Mouse (Mus musculus) heart, embryonic 15.5 days (tissue): ENCODE data around the gene Faiml. TPM values are rescaled to one million over a fixed set of nuclear protein-coding genes. Genes with fewer than 3 reads are reported as not detected.

Experiments used
- ATAC-seq: fragments of 200-750 bp; cut with Nextera tagmentation; replicated peaks from 2 replicates; pipeline ENCODE4 v1.8.0; 2017; ENCODE audit warnings: low read depth, moderate TSS enrichment; ENCODE audit not compliant: insufficient number of reproducible peaks, insufficient read depth, low FRiP score
- H3K27ac ChIP-seq: fragments of 300-500 bp; sonication (generic); 2 replicates; pipeline ENCODE4 v1.5.1; 2015; ENCODE audit warnings: mild to moderate bottlenecking, inconsistent platforms
- H3K27me3 ChIP-seq: fragments of 300-500 bp; sonication (generic); 2 replicates; pipeline ENCODE4 v1.6.1; 2015; ENCODE audit warnings: inconsistent platforms
- H3K36me3 ChIP-seq: fragments of 300-500 bp; sonication (generic); 2 replicates; pipeline ENCODE4 v1.6.1; 2015; ENCODE audit warnings: mild to moderate bottlenecking, inconsistent platforms
- H3K4me1 ChIP-seq: fragments of 300-500 bp; sonication (generic); replicated peaks from 2 replicates; pipeline ENCODE4 v1.6.1; 2015; ENCODE audit warnings: inconsistent platforms
- H3K4me2 ChIP-seq: fragments of 300-500 bp; sonication (generic); 2 replicates; pipeline ENCODE4 v1.6.1; 2015; ENCODE audit warnings: inconsistent platforms, mild to moderate bottlenecking, moderate library complexity
- H3K4me3 ChIP-seq: fragments of 300-500 bp; sonication (generic); 2 replicates; pipeline ENCODE4 v1.5.1; 2015; ENCODE audit warnings: mild to moderate bottlenecking, inconsistent platforms
- H3K9ac ChIP-seq: fragments of 300-500 bp; sonication (generic); 2 replicates; pipeline ENCODE4 v1.6.1; 2015; ENCODE audit warnings: mild to moderate bottlenecking, inconsistent platforms
- H3K9me3 ChIP-seq: fragments of 300-500 bp; sonication (generic); replicated peaks from 2 replicates; pipeline ENCODE4 v1.6.1; 2016; ENCODE audit warnings: inconsistent platforms
- WGBS: fragments of 180-500 bp; shearing (Covaris S2); methylation state at CpG from one replicate; pipeline ENCODE4 v1.1.7; 2015; ENCODE audit warnings: mixed read lengths; 5-methylcytosine and 5-hydroxymethylcytosine counted together
- polyA plus RNA-seq: library from polyadenylated mRNA; unstranded; fragments of >200 nt; fragmentation: Nextera tagmentation; extraction: Ambion mirVana; gene quantifications from 2 replicates; pipeline ENCODE4 v1.2.1, GENCODE M21; 2015

The Faiml gene
- polyA plus RNA-seq, result not detected in 2 replicates

GRCm38 (mm10) chr9:99237139-99237538, at the start of gene Faiml:
Gene Faiml (minus strand): TSS chr9:99237239.
- 87% methylated on average over 14 of the region's 14 CpGs for WGBS
- H3K9ac ChIP-seq, result no peak within 1 kb of the TSS
- no peak within 1 kb of the TSS for H3K4me3 ChIP-seq

GRCm38 (mm10) chr9:99258891-99259290, 21.9 kb upstream of the Faiml start:
- 76% methylated on average over 5 of the region's 5 CpGs for WGBS
- Histone ChIP-seq H3K4me2 (no peak overlapping the region), H3K27ac (no peak overlapping the region), H3K27me3 (no peaks in the 10 kb centered on the region), H3K9ac (no peak overlapping the region), H3K9me3 (no peaks in the 10 kb centered on the region), H3K4me3 (no peak overlapping the region), H3K4me1 (no peaks in the 10 kb centered on the region), H3K36me3 (peaks cover 33% of the 10 kb centered on the region)
- no peak for ATAC-seq

More at GRCm38 (mm10) chr9:99237139-99237538, at the start of gene Faiml:
- no peaks in the 10 kb centered on the region for H3K27me3 ChIP-seq
- no peak within 1 kb of the TSS for H3K4me2 ChIP-seq
- no peak for ATAC-seq
- no peak within 1 kb of the TSS for H3K27ac ChIP-seq
- no peaks in the 10 kb centered on the region for H3K36me3 ChIP-seq
- no peaks in the 10 kb centered on the region for H3K9me3 ChIP-seq
- no peaks in the 10 kb centered on the region for H3K4me1 ChIP-seq

- 74% methylated on average over 3 of the region's 3 CpGs for WGBS
- H3K4me3 ChIP-seq, result no peak overlapping the region
- H3K27ac ChIP-seq, result no peak overlapping the region
- H3K9ac ChIP-seq, result no peak overlapping the region
- H3K9me3 ChIP-seq, result no peaks in the 10 kb centered on the region
- H3K4me1 ChIP-seq, result no peaks in the 10 kb centered on the region
- ATAC-seq, result no peak
- H3K4me2 ChIP-seq, result no peak overlapping the region
- peaks cover 19% of the 10 kb centered on the region for H3K36me3 ChIP-seq
- H3K27me3 ChIP-seq, result no peaks in the 10 kb centered on the region
Measured at GRCm38 (mm10) chr9:99256821-99257220, 19.8 kb upstream of the Faiml start.

GRCm38 (mm10) chr9:99256206-99256605, 19.2 kb upstream of the Faiml start:
- Histone ChIP-seq H3K4me2 (no peak overlapping the region), H3K9ac (no peak overlapping the region), H3K4me1 (no peaks in the 10 kb centered on the region), H3K9me3 (no peaks in the 10 kb centered on the region), H3K27ac (no peak overlapping the region), H3K27me3 (no peaks in the 10 kb centered on the region), H3K36me3 (peaks cover 19% of the 10 kb centered on the region), H3K4me3 (no peak overlapping the region)
- ATAC-seq, result no peak
- WGBS, result 94% methylated on average over 1 of the region's 1 CpGs

GRCm38 (mm10) chr9:99253861-99254260, 16.8 kb upstream of the Faiml start:
- ATAC-seq, result no peak
- 91% methylated on average over 10 of the region's 10 CpGs for WGBS
- Histone ChIP-seq H3K27ac (no peak overlapping the region), H3K36me3 (peaks cover 19% of the 10 kb centered on the region), H3K9ac (no peak overlapping the region), H3K4me1 (no peaks in the 10 kb centered on the region), H3K4me3 (no peak overlapping the region), H3K27me3 (no peaks in the 10 kb centered on the region), H3K9me3 (no peaks in the 10 kb centered on the region), H3K4me2 (no peak overlapping the region)

- H3K4me2 ChIP-seq, result no peak overlapping the region
- ATAC-seq, result no peak
- WGBS, result 92% methylated on average over 4 of the region's 4 CpGs
Measured at GRCm38 (mm10) chr9:99248906-99249305, 11.9 kb upstream of the Faiml start.

GRCm38 (mm10) chr9:99248304-99248703, 11.3 kb upstream of the Faiml start:
- Histone ChIP-seq H3K4me2 (no peak overlapping the region), H3K9ac (no peak overlapping the region), H3K9me3 (no peaks in the 10 kb centered on the region), H3K27me3 (no peaks in the 10 kb centered on the region), H3K27ac (no peak overlapping the region), H3K4me3 (no peak overlapping the region), H3K36me3 (no peaks in the 10 kb centered on the region), H3K4me1 (peaks cover 8% of the 10 kb centered on the region; the same call in 1 of the 2 replicates)
- no peak for ATAC-seq
- WGBS, result 52% methylated on average over 8 of the region's 8 CpGs

More at GRCm38 (mm10) chr9:99248906-99249305, 11.9 kb upstream of the Faiml start:
- H3K27me3 ChIP-seq, result no peaks in the 10 kb centered on the region
- H3K27ac ChIP-seq, result no peak overlapping the region
- no peak overlapping the region for H3K9ac ChIP-seq
- no peaks in the 10 kb centered on the region; the same call in 1 of the 2 replicates for H3K36me3 ChIP-seq
- H3K4me1 ChIP-seq, result peaks cover 5% of the 10 kb centered on the region; the same call in 1 of the 2 replicates
- H3K4me3 ChIP-seq, result no peak overlapping the region
- H3K9me3 ChIP-seq, result no peaks in the 10 kb centered on the region

GRCm38 (mm10) chr9:99243895-99244293, 6.9 kb upstream of the Faiml start:
- Histone ChIP-seq H3K9me3 (no peaks in the 10 kb centered on the region), H3K4me3 (peak overlapping the region; percentile 94), H3K9ac (peak overlapping the region; percentile 82), H3K4me2 (peak overlapping the region; percentile 68), H3K4me1 (peaks cover 14% of the 10 kb centered on the region), H3K27me3 (no peaks in the 10 kb centered on the region), H3K36me3 (no peaks in the 10 kb centered on the region), H3K27ac (peak overlapping the region; percentile 70)
- no peak for ATAC-seq
- 4% methylated on average over 10 of the region's 10 CpGs for WGBS

- H3K27ac ChIP-seq, result peak within 1 kb of the TSS; percentile 70
- peak within 1 kb of the TSS; percentile 94 for H3K4me3 ChIP-seq
- peak; percentile 97 for ATAC-seq
- H3K27me3 ChIP-seq, result no peaks in the 10 kb centered on the region
- H3K4me1 ChIP-seq, result peaks cover 12% of the 10 kb centered on the region
- H3K9ac ChIP-seq, result peak within 1 kb of the TSS; percentile 82
- H3K4me2 ChIP-seq, result peak within 1 kb of the TSS; percentile 68
- WGBS, result under 1% methylated on average over 66 of the region's 66 CpGs
- H3K9me3 ChIP-seq, result no peaks in the 10 kb centered on the region
- H3K36me3 ChIP-seq, result no peaks in the 10 kb centered on the region
Measured at GRCm38 (mm10) chr9:99243190-99243894, 6.3 kb upstream of the Faiml start, which contains the start of gene Cep70. Gene Cep70 (plus strand): TSS chr9:99243367.

- Histone ChIP-seq H3K4me2 (peak overlapping the region; percentile 68), H3K27ac (peak overlapping the region; percentile 70), H3K36me3 (no peaks in the 10 kb centered on the region), H3K9ac (peak overlapping the region; percentile 82), H3K4me3 (peak overlapping the region; percentile 94), H3K4me1 (peaks cover 12% of the 10 kb centered on the region), H3K9me3 (no peaks in the 10 kb centered on the region), H3K27me3 (no peaks in the 10 kb centered on the region)
- WGBS, result 5% methylated on average over 17 of the region's 17 CpGs
- ATAC-seq, result no peak; the same call in 1 of the 2 replicates
Measured at GRCm38 (mm10) chr9:99242533-99243189, 5.6 kb upstream of the Faiml start.

- H3K27ac ChIP-seq, result no peak overlapping the region
- H3K4me1 ChIP-seq, result peaks cover 12% of the 10 kb centered on the region
- H3K4me3 ChIP-seq, result no peak overlapping the region; the same call in 1 of the 2 replicates
- H3K9me3 ChIP-seq, result no peaks in the 10 kb centered on the region
- no peak overlapping the region for H3K9ac ChIP-seq
- no peaks in the 10 kb centered on the region for H3K36me3 ChIP-seq
- ATAC-seq, result no peak
- peak overlapping the region; percentile 68 for H3K4me2 ChIP-seq
- 2% methylated on average over 7 of the region's 7 CpGs for WGBS
- no peaks in the 10 kb centered on the region for H3K27me3 ChIP-seq
Measured at GRCm38 (mm10) chr9:99242035-99242434, 5.0 kb upstream of the Faiml start.
